Mouse (Mus musculus): ENCODE results near the gene Mrpl23.

DNA sequence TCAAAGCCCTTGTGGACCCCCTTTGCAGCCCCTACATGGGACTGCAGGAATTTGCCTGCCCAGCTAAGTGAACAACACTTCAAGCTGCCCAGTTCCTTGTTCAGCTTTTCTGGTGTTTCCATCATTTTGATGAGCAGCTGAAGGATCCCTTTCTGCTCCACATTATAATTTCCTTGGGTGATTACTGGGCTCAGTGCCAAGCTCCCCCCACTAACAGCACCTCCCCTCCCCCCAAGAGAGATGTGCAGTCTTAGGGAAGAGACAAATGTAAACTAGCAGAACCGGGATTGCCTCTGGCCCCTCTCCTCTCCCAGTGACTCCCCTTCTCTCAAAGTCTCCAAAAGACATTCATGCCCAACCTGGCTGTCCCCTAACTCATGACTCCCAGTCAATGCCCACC lies 22.1 kb downstream of the Mrpl23 start:
- TF ChIP-seq POLR2A (IDR thresholded peaks at IDR 0.05; ENCODE audit: borderline replicate concordance, extremely low read depth, insufficient read depth, insufficient read length, poor library complexity, severe bottlenecking) (no peak), CTCF (IDR thresholded peaks at IDR 0.05; ENCODE audit: borderline replicate concordance, extremely low read depth, insufficient read depth, insufficient read length) (no peak)

Data from brain, embryonic 14.5 days (tissue).